Mouse (Mus musculus) cortical plate, adult 2 months (tissue): ENCODE data around the gene Mlh1.

ENCODE experiments used
- CTCF ChIP-seq: fragments of 200-500 bp; IDR thresholded peaks from 2 replicates; pipeline ENCODE4 v1.5.1; 2011; ENCODE audit warnings: mild to moderate bottlenecking, control low read depth, low read length; ENCODE audit not compliant: insufficient read depth; ENCODE audit errors: extremely low read depth
- POLR2A ChIP-seq: fragments of 200-500 bp; IDR thresholded peaks from 2 replicates; pipeline ENCODE4 v1.6.1; 2011; ENCODE audit warnings: mild to moderate bottlenecking, low read length, control low read depth; ENCODE audit not compliant: insufficient read depth; ENCODE audit errors: extremely low read depth

DNA sequence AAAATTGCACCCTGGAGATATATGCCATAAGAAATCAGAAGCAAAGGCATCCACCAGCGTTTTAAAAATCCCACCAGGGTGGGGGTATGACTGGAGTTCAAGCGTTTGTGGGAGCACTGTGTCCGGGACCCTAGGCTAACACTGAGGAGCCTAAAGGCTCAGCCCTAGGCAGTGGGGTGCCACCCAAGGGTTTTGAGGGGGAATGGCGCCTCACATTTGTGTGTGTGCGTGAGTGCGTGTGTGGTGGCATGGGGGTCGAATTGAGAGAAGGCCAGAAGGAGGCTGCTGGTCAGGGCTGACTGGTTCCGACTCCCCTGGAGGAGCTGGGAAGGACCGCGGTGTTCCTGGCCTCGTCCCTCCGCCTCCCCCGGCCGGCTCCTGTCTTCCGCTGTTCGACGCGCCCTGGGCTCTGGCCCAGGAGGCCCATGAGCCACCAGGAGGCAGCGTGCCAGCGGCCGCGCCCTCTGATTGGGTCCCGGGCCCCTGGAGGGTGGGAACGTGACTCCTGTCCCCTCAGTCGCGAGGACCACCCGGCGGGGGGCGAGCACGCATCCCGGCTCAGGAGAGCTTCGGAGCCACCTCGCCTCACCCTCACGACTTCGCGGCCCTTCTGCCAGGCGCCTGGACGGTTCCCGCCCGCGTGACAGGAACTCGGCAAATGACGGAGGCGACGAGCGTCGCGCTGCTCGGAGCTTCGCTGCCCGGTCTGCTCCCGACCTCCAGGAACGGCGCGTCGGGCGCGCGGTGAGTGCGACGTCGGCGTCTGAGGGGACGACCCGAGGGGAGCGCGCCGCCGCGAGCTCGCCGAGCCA, 39.6 kb upstream of the Mlh1 start, which contains the start of gene Trank1:
- TF ChIP-seq CTCF (no peak), POLR2A (peak; percentile 28; the same call in 1 of the 2 replicates)
